Mouse (Mus musculus): ENCODE measurements around the gene Lmf2. TPM values are rescaled to one million over a fixed set of nuclear protein-coding genes. Genes with fewer than 3 reads are reported as not detected.

The Lmf2 gene
- polyA plus RNA-seq, 1 experiment from 2014 or later, result 53.7 TPM

DNA sequence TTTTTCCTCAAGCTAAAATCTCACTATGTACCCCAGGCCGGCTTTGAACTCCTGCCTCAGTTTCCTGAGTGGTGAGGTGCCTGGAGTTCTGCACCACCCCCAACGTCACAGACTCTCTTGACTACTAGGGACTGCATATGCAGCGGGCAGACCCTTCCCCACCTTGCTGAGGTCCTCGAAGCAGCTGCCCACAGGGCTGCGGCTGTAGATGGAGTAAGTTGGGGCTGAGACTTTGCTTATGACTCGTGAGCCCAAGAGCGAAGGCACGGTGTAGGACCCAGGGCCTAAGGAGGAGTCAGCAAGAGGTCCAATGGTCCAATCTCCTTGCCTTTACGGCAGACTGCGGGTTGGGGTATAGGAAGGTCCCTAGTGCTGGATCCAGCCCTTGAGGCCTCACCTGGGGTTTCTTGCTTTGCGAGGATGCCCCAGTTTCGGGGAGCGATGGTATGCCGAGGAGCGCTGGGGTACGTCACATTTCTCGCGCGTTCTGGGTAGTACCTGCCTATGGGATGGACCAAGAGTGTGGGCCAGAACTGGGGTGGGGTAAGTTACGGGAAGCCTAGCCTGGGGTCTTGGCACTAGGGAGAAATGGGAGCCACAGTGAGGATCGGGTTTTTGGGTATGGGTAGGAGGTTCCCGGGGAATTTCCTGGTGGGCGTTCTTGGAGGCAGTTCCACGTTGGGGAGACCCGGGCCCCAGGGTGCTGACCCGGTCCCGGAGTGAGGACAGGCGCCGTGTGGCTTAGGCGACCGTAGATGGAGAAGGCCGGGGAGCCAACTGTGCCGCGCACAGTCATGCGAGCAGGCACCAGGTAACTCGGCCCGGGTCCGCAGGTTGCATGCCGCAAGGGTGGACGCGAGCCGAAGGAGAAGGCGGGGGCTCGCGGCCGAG lies 22.7 kb upstream of the Lmf2 start:
- Histone ChIP-seq H3K4me1 (peaks cover 42% of the 10 kb centered on the region), H3K27ac (replicated peaks) (peak overlapping the region; percentile 10; the same call in 1 of the 2 replicates), H3K4me3 (peak overlapping the region; percentile 56), H3K27me3 (ENCODE audit: low read depth, poor library complexity, severe bottlenecking) (peaks cover 76% of the 10 kb centered on the region), H3K36me3 (no peaks in the 10 kb centered on the region), H3K9me3 (replicated peaks) (no peaks in the 10 kb centered on the region)
- 9% methylated on average over 46 of the region's 46 CpGs for WGBS
- DNase-seq (ENCODE audit: low spot score), result no peak

DNA sequence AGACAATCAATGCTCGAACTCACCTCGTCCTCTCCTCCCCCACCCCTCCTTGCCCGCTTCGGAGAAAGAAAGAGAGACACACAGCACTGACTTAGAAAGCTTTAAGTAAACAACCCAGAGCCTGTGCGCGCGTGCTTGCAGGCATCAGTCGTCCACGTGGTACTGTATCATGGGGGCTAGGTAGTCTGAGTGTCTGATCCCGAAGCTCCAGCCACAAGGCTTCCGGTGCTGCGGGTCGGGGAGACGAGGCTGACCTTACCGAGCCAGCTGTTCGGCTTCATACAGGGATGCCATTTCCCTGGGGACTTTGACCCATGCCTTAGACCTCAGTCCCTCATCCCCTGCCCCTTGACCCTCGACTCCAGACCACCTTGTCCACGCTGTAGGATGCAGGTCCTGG lies 21.9 kb upstream of the Lmf2 start:
- no peak for DNase-seq (ENCODE audit: low spot score)
- Histone ChIP-seq H3K4me3 (peak overlapping the region; percentile 24), H3K9me3 (replicated peaks) (no peaks in the 10 kb centered on the region), H3K27ac (replicated peaks) (no peak overlapping the region), H3K4me1 (peaks cover 50% of the 10 kb centered on the region), H3K36me3 (peaks cover 6% of the 10 kb centered on the region), H3K27me3 (ENCODE audit: low read depth, poor library complexity, severe bottlenecking) (peaks cover 76% of the 10 kb centered on the region)
- WGBS, result 4% methylated on average over 18 of the region's 18 CpGs

- Histone ChIP-seq H3K9me3 (replicated peaks) (no peaks in the 10 kb centered on the region), H3K36me3 (peaks cover 11% of the 10 kb centered on the region), H3K4me1 (peaks cover 52% of the 10 kb centered on the region), H3K27me3 (ENCODE audit: low read depth, poor library complexity, severe bottlenecking) (peaks cover 73% of the 10 kb centered on the region), H3K4me3 (peak within 1 kb of the TSS; percentile 24), H3K27ac (replicated peaks) (no peak within 1 kb of the TSS)
- WGBS, result 24% methylated on average over 16 of the region's 16 CpGs
- no peak for DNase-seq (ENCODE audit: low spot score)
Measured at GRCm38 (mm10) chr15:89376957-89377356, 21.5 kb upstream of the Lmf2 start, which contains the start of gene Tymp. Gene Tymp (minus strand): TSS chr15:89377039.

- Histone ChIP-seq H3K36me3 (peaks cover 20% of the 10 kb centered on the region), H3K4me1 (peaks cover 52% of the 10 kb centered on the region), H3K27me3 (ENCODE audit: low read depth, poor library complexity, severe bottlenecking) (peaks cover 64% of the 10 kb centered on the region), H3K27ac (replicated peaks) (no peak overlapping the region), H3K9me3 (replicated peaks) (no peaks in the 10 kb centered on the region), H3K4me3 (no peak overlapping the region)
- no peak for DNase-seq (ENCODE audit: low spot score)
- WGBS, result 88% methylated on average over 7 of the region's 7 CpGs
Measured at GRCm38 (mm10) chr15:89376040-89376439, 20.6 kb upstream of the Lmf2 start.

DNA sequence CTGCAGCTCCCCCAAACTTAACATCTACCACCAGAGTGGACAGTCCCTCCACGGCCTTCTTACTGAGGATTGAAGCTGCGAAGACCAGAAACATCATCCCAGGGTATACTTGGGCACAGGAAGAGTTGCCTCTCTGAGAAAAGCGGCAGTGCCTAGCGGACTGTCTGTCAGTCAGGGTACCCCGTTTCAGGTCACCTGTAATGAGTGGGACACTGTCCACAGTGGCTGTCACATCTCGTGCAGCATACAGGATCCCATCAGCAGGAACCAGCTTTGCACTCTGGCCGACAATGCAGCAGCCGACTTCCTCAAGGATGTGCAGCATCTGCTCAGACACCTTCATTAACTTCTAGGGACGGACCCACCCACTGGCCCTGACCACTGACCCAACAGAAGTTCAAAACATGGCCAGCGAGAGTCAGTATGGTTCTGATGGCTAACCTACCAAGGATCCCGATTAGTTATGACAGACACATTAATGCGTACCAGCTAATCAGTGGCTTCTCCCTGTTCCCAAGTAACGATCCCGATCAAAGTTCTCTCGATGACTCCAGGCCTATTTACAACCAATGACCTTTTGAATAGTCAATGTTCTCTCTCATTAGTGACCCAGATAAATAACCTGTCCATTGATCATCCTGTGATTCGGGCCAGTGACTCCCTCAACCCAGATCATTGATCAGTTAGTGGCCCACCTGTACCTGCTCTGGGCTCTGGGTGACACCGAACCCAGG lies 19.5 kb upstream of the Lmf2 start:
- no peaks in the 10 kb centered on the region for H3K9me3 ChIP-seq (replicated peaks)
- H3K27me3 ChIP-seq (ENCODE audit: low read depth, poor library complexity, severe bottlenecking), result peaks cover 53% of the 10 kb centered on the region
- no peak for DNase-seq (ENCODE audit: low spot score)
- H3K27ac ChIP-seq (replicated peaks), result no peak overlapping the region
- H3K4me3 ChIP-seq, result peak overlapping the region; percentile 76; the same call in 1 of the 2 replicates
- peaks cover 30% of the 10 kb centered on the region for H3K36me3 ChIP-seq
- peaks cover 52% of the 10 kb centered on the region for H3K4me1 ChIP-seq
- 92% methylated on average over 17 of the region's 17 CpGs for WGBS

GRCm38 (mm10) chr15:89374340-89374739 lies 18.9 kb upstream of the Lmf2 start:
- peak overlapping the region; percentile 95 for H3K27ac ChIP-seq (replicated peaks)
- H3K36me3 ChIP-seq, result peaks cover 37% of the 10 kb centered on the region
- no peaks in the 10 kb centered on the region for H3K9me3 ChIP-seq (replicated peaks)
- 49% methylated on average over 9 of the region's 9 CpGs for WGBS
- DNase-seq (ENCODE audit: low spot score), result no peak
- peaks cover 47% of the 10 kb centered on the region for H3K27me3 ChIP-seq (ENCODE audit: low read depth, poor library complexity, severe bottlenecking)
- H3K4me1 ChIP-seq, result peaks cover 49% of the 10 kb centered on the region
- H3K4me3 ChIP-seq, result peak overlapping the region; percentile 76

DNA sequence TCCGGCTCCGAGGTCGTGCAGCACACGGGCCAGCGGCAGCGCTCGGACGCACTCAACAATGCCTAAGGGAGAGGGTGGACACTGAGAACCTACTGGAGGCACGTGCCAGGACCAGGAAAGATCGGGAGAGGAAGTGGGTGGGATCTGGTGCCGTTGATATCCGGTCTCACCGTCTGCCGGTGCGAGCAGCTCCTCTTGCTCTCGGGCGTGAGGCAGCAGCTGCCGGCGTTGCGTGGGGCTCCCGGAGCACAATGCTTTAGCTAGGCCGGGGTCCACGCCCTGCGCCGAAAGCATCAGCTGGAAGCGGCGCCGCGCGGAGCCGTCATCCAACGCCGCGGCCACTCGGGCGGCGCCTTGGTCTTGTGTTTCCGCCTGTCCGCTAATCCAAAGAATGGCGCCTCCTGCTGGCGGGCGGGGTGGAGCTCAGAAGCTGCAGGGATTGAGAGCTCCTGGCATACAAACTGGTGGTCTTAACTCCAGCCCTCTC lies 18.3 kb upstream of the Lmf2 start, which contains the start of gene Sco2:
Sco2 (minus strand) TSS at position 85 of the 487 bp plus-strand sequence.
- peaks cover 41% of the 10 kb centered on the region for H3K27me3 ChIP-seq (ENCODE audit: low read depth, poor library complexity, severe bottlenecking)
- DNase-seq (ENCODE audit: low spot score), result peak; percentile 96
- WGBS, result under 1% methylated on average over 42 of the region's 42 CpGs

DNA sequence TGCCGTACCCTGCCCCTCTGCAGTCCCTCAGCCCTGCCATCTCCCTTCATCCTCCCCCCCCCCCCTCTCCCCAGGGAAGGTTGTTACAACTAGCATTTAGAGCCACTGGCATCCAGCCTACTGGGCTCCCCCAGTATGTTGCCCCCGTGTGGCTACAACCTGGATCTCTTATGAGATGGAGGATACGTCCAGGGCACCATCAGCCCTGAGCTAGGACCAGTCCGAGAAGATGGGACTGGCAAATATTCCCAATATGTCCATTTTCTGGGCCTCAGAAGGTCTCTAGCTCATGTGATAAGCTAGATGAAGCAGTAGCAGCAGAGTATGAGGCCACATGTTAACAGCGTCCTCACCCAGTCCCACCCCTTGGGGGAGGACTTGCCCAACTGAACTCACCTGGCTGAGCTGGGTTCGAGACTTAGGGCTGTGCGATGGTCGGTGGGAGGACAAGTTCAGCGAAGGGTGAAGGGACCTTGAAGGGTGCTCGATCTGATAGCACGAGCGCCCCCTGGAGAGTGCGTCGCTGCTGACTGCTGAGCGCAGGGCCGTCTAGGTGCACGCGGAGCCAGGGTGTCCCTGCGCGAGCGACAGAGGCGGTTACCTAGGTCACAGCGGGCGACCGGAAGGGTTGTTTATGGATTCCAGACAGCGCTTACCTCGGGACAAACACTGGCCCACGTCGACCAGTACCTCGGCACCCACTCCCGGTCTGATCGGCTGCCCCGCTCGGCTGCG lies 17.7 kb upstream of the Lmf2 start:
- peak; percentile 77 for DNase-seq (ENCODE audit: low spot score)
- 3% methylated on average over 35 of the region's 35 CpGs for WGBS
- Histone ChIP-seq H3K9me3 (replicated peaks) (no peaks in the 10 kb centered on the region), H3K36me3 (peaks cover 48% of the 10 kb centered on the region), H3K4me1 (peaks cover 38% of the 10 kb centered on the region), H3K27me3 (ENCODE audit: low read depth, poor library complexity, severe bottlenecking) (peaks cover 35% of the 10 kb centered on the region), H3K27ac (replicated peaks) (peak overlapping the region; percentile 95), H3K4me3 (peak overlapping the region; percentile 76)

More for the DNA sequence above, 18.3 kb upstream of the Lmf2 start, which contains the start of gene Sco2:
- H3K9me3 ChIP-seq (replicated peaks), result no peaks in the 10 kb centered on the region
- peaks cover 42% of the 10 kb centered on the region for H3K36me3 ChIP-seq
- peak within 1 kb of the TSS; percentile 76 for H3K4me3 ChIP-seq
- H3K27ac ChIP-seq (replicated peaks), result peak within 1 kb of the TSS; percentile 95
- peaks cover 44% of the 10 kb centered on the region for H3K4me1 ChIP-seq

- no peak for DNase-seq (ENCODE audit: low spot score)
- Histone ChIP-seq H3K4me3 (peak overlapping the region; percentile 76), H3K27me3 (ENCODE audit: low read depth, poor library complexity, severe bottlenecking) (peaks cover 29% of the 10 kb centered on the region), H3K4me1 (peaks cover 31% of the 10 kb centered on the region), H3K9me3 (replicated peaks) (no peaks in the 10 kb centered on the region), H3K27ac (replicated peaks) (peak overlapping the region; percentile 95), H3K36me3 (peaks cover 55% of the 10 kb centered on the region)
- 87% methylated on average over 7 of the region's 7 CpGs for WGBS
Measured at GRCm38 (mm10) chr15:89372536-89372935, 17.1 kb upstream of the Lmf2 start.

DNA sequence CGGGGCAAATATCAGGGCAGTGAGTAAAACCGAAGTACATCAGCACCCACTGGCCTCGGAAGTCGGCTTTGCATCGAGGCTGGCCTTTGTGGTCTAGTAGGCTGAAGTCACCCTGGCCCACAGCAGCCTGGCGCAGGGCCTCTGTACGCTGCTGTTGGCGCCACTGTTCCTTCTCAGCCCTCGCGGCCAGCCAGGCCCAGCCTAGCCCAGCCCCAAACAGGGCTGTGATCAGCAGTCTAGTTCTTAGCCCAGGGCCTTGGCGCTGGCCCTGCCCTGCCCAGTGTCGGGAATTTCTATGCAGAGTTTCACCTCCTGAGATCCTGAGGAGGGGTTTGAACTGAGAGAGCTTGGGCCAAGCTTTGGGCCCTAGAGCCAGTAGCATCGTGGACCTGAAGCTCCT lies 16.6 kb upstream of the Lmf2 start:
- H3K9me3 ChIP-seq (replicated peaks), result no peaks in the 10 kb centered on the region
- H3K27ac ChIP-seq (replicated peaks), result no peak overlapping the region
- H3K27me3 ChIP-seq (ENCODE audit: low read depth, poor library complexity, severe bottlenecking), result peaks cover 24% of the 10 kb centered on the region
- peaks cover 27% of the 10 kb centered on the region for H3K4me1 ChIP-seq
- no peak overlapping the region; the same call in 1 of the 2 replicates for H3K4me3 ChIP-seq
- no peak for DNase-seq (ENCODE audit: low spot score)
- peaks cover 59% of the 10 kb centered on the region for H3K36me3 ChIP-seq
- 91% methylated on average over 13 of the region's 13 CpGs for WGBS

DNA sequence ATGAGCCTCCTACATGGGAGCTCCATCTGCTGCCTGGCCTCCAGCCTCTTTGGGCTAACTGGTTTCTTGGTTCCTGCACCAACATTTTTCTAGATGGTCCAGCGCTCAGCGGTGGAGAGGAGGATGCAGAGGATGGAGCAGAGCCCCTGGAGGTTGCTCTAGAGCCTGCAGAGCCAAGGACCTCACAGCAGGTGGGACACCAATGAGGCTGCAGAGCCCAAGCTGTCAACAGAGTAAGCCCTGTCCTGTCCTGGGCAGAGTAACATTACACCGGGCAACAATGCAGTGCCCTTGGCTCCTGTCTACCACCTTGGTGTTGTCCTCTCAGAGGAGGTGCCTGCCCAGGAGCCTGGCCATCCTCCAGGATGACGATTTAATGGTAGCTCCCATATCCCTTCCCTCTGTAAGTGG lies 9.7 kb upstream of the Lmf2 start:
- Histone ChIP-seq H3K4me3 (no peak overlapping the region), H3K9me3 (replicated peaks) (no peaks in the 10 kb centered on the region), H3K36me3 (peaks cover 100% of the 10 kb centered on the region), H3K27ac (replicated peaks) (no peak overlapping the region), H3K27me3 (ENCODE audit: low read depth, poor library complexity, severe bottlenecking) (no peaks in the 10 kb centered on the region), H3K4me1 (no peaks in the 10 kb centered on the region)
- no peak for DNase-seq (ENCODE audit: low spot score)
- WGBS, result 85% methylated on average over 4 of the region's 4 CpGs

GRCm38 (mm10) chr15:89363051-89363450 lies 7.6 kb upstream of the Lmf2 start:
- Histone ChIP-seq H3K27ac (replicated peaks) (no peak overlapping the region), H3K4me1 (no peaks in the 10 kb centered on the region), H3K27me3 (ENCODE audit: low read depth, poor library complexity, severe bottlenecking) (no peaks in the 10 kb centered on the region), H3K9me3 (replicated peaks) (no peaks in the 10 kb centered on the region), H3K4me3 (no peak overlapping the region), H3K36me3 (peaks cover 97% of the 10 kb centered on the region)
- WGBS, result 93% methylated on average over 7 of the region's 7 CpGs
- no peak for DNase-seq (ENCODE audit: low spot score)

Data from midbrain, embryonic 10.5 days (tissue).